Mouse (Mus musculus) forebrain, embryonic 12.5 days (tissue): ENCODE data around the gene Smarcc2. TPM values are rescaled to one million over a fixed set of nuclear protein-coding genes. Genes with fewer than 3 reads are reported as not detected.
A peak's percentile ranks its signal among the peaks of the same experiment; 100 is the strongest.

Experiments
- ATAC-seq: fragments of 200-750 bp; cut with Nextera tagmentation; 2 replicates; pipeline ENCODE4 v1.8.0; 2017; ENCODE audit warnings: moderate TSS enrichment; ENCODE audit not compliant: low FRiP score
- H3K27ac ChIP-seq: fragments of 300-500 bp; sonication (generic); 2 replicates; pipeline ENCODE4 v1.5.1; 2016; ENCODE audit warnings: mild to moderate bottlenecking
- H3K27me3 ChIP-seq: fragments of 300-500 bp; sonication (generic); 2 replicates; pipeline ENCODE4 v1.6.1; 2016; ENCODE audit warnings: mild to moderate bottlenecking
- H3K36me3 ChIP-seq: fragments of 300-500 bp; sonication (generic); replicated peaks from 2 replicates; pipeline ENCODE4 v1.6.1; 2016; ENCODE audit warnings: mild to moderate bottlenecking
- H3K4me1 ChIP-seq: fragments of 300-500 bp; sonication (generic); 2 replicates; pipeline ENCODE4 v1.6.1; 2016
- H3K4me2 ChIP-seq: fragments of 300-500 bp; sonication (generic); 2 replicates; pipeline ENCODE4 v1.6.1; 2016; ENCODE audit warnings: mild to moderate bottlenecking, moderate library complexity
- H3K4me3 ChIP-seq: fragments of 300-500 bp; sonication (generic); replicated peaks from 2 replicates; pipeline ENCODE4 v1.5.1; 2016; ENCODE audit warnings: mild to moderate bottlenecking
- H3K9ac ChIP-seq: fragments of 300-500 bp; sonication (generic); 2 replicates; pipeline ENCODE4 v1.6.1; 2016; ENCODE audit warnings: mild to moderate bottlenecking
- H3K9me3 ChIP-seq: fragments of 300-500 bp; sonication (generic); 2 replicates; pipeline ENCODE4 v1.6.1; 2016
- WGBS: fragments of 180-500 bp; shearing (Covaris S2); methylation state at CpG from one replicate; pipeline ENCODE4 v1.1.7; 2016; 5-methylcytosine and 5-hydroxymethylcytosine counted together
- microRNA-seq: library from miRNA; unstranded; fragments of <30 nt; microRNA quantifications from one replicate; pipeline ENCODE4, GENCODE M21; 2017
- polyA plus RNA-seq: library from polyadenylated mRNA; unstranded; fragments of >200 nt; fragmentation: Nextera tagmentation; extraction: Ambion mirVana; gene quantifications from 2 replicates; pipeline ENCODE4 v1.2.1, GENCODE M21; 2016

Gene Smarcc2
- polyA plus RNA-seq, 1 experiment from 2014 or later, result 189 TPM

DNA sequence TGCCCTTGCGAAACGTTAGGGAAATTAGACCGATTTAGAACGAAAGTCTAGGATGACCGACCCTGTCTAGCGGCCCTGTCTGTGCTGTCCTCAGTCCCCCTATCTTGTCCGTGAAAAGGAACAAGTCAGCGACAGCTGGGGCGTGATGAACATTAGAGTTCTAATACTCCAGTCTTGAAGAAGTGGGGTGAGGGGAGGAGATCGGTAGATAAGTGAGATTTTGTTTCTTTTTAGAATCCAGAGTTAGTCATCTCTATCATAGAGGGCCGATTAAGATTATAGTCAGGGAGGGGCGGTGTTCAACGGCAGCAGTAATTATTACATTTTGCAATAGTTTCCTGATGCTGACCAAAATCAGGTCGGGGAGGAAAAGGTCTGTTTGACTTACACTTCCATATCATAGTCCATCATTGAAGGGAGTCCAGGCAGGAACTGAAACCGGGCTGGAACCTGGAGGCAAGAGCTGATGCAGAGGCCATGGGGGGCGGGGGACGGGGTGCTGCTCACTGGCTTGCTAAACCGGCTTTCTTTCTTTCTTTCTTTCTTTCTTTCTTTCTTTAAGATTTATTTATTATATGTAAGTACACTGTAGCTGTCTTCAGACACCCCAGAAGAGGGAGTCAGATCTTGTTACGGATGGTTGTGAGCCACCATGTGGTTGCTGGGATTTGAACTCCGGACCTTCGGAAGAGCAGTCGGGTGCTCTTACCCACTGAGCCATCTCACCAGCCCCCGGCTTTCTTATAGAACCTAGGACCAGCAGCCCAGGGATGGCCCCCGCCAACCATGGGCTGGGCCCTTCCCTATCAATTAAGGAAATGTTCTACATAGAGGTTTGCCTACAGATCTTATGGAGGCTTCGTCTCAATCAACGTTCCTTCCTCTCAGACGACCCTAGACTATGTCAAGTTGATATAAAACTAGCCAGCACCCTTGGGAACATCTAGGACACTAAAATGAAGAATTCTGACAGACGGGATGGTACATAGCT lies 67.6 kb downstream of the Smarcc2 start:
- peak overlapping the region; percentile 66 for H3K4me3 ChIP-seq
- no peak for ATAC-seq
- no peak overlapping the region for H3K27ac ChIP-seq
- WGBS, result 31% methylated on average over 28 of the region's 28 CpGs
- peak overlapping the region; percentile 100 for H3K4me2 ChIP-seq
- H3K9me3 ChIP-seq, result no peaks in the 10 kb centered on the region
- H3K27me3 ChIP-seq, result peaks cover 68% of the 10 kb centered on the region
- no peaks in the 10 kb centered on the region for H3K36me3 ChIP-seq
- H3K4me1 ChIP-seq, result peaks cover 25% of the 10 kb centered on the region
- H3K9ac ChIP-seq, result peak overlapping the region; percentile 22; the same call in 1 of the 2 replicates

DNA sequence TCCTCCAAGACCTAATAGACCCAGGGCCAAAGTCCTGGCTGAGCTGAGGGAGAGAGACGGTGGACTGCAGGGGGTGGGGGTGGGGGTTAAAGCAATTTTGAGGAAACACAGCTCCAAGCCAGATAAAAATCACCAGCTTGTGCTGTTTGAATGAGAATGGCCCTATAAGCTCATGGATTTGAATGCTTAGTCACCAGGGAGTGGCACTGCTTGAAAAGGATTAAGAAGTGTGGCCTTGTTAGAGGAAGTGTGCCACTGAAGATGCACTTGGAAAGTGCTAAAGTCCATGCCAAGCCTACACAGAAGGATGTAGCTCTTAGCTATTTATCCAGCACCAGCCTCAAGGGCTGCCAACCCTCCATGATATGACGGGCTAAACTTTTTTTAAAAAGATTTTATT lies 76.2 kb downstream of the Smarcc2 start:
- WGBS, result 80% methylated on average over 2 of the region's 2 CpGs
- Histone ChIP-seq H3K4me2 (no peak overlapping the region), H3K4me1 (no peaks in the 10 kb centered on the region), H3K27ac (no peak overlapping the region), H3K9me3 (no peaks in the 10 kb centered on the region), H3K36me3 (no peaks in the 10 kb centered on the region), H3K27me3 (peaks cover 8% of the 10 kb centered on the region; the same call in 1 of the 2 replicates), H3K9ac (no peak overlapping the region), H3K4me3 (no peak overlapping the region)
- ATAC-seq, result no peak

DNA sequence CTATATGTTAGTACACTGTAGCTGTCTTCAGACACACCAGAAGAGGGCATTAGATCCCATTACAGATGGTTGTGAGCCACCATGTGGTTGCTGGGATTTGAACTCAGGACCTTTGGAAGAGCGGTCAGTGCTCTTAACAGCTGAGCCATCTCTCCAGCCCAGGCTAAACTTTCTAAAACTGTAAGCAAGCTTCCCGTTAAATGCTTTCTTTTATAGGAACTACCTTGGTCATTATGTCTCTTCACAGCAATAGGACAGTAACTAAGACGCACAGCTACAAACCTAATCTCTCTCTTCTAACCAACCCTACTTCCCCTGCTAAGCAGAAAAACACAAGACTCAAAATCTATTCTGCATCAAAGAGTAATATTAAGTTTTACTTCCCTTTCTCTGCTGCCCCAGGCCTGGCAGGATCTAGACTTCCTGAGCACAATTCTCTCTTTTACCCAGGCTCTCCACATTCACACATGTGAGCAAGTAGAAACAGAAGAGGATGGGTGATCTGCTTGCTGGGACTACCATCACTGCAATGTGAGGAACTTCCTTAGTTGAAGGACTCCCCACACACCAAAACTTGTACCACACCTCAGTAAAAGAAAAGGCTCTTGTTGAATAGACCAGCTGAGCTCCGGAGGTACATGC lies 76.7 kb downstream of the Smarcc2 start:
- Histone ChIP-seq H3K9ac (no peak overlapping the region), H3K4me3 (no peak overlapping the region), H3K9me3 (no peaks in the 10 kb centered on the region), H3K27me3 (peaks cover 7% of the 10 kb centered on the region; the same call in 1 of the 2 replicates), H3K4me2 (peak overlapping the region; percentile 34), H3K36me3 (no peaks in the 10 kb centered on the region), H3K27ac (no peak overlapping the region), H3K4me1 (no peaks in the 10 kb centered on the region)
- no peak for ATAC-seq
- 75% methylated on average over 4 of the region's 4 CpGs for WGBS

DNA sequence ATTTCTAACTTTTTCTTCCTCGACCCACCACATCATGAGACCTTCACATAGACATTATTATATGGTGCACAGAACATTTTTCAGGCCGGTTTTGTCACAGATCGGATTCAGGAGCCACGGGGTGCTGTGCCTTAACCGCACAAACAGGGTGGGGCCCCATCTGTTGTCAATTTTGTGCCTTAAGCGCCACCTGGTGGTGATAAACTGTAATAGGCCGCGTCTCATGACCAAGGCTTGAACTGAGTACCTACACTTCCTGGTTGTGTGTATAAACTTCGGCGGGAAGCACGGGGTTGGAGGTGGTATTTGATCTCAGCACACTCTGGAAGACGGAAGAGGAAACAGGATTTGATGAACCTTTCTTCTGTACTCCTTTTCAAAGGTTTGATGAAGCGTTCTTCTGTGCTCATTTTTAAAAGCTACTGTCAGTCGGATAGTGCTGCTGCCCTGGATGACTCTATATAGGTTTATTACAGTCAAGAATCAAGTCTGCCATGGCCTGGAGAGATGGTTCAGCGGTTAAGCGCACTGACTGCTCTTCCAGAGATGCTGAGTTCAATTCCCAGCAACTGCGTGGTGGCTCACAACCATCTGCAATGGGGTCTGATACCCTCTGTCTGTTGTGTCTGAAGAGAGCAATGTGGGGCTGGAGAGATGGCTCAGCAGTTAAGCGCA lies 77.4 kb downstream of the Smarcc2 start:
- Histone ChIP-seq H3K36me3 (peaks cover 6% of the 10 kb centered on the region), H3K4me2 (peak overlapping the region; percentile 34), H3K4me3 (no peak overlapping the region), H3K27me3 (peaks cover under 1% of the 10 kb centered on the region; the same call in 1 of the 2 replicates), H3K9me3 (no peaks in the 10 kb centered on the region), H3K9ac (no peak overlapping the region), H3K27ac (no peak overlapping the region), H3K4me1 (no peaks in the 10 kb centered on the region)
- ATAC-seq, result peak; percentile 88
- 18% methylated on average over 18 of the region's 18 CpGs for WGBS

DNA sequence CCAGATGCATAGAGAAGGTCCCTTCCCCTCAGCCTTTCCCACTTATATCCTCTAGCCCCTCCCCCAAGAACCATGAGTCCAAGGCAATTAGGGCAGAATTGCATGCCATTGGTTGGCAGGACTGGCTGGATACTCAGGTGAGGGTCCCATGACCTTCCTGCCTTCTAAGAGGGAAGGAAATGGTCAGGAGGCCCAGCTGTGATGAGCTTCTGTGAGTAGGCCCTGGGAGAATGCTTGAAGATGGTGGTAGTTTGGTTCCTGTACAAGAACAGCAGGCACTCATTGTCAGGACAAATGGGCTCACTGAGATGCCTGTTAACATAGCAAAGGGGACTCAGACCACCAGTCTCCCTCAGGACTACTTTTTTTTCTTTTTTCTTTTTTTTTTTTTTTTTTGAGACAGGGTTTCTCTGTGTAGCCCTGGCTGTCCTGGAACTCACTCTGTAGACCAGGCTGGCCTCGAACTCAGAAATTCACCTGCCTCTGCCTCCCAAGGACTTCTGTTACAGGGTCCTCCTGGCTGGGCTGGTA lies 79.4 kb downstream of the Smarcc2 start:
- peaks cover 23% of the 10 kb centered on the region for H3K36me3 ChIP-seq
- H3K27me3 ChIP-seq, result no peaks in the 10 kb centered on the region
- no peak overlapping the region for H3K9ac ChIP-seq
- H3K9me3 ChIP-seq, result no peaks in the 10 kb centered on the region
- WGBS, result 94% methylated on average over 1 of the region's 1 CpGs
- H3K4me3 ChIP-seq, result no peak overlapping the region
- H3K27ac ChIP-seq, result no peak overlapping the region
- H3K4me2 ChIP-seq, result no peak overlapping the region
- ATAC-seq, result no peak
- H3K4me1 ChIP-seq, result 0 out of 2 replicates have a peak, but pooled peaks cover 4% of the 10 kb centered on the region

Small RNA genes lying within 50 kb of the gene (microRNA-seq; reads per million reads assigned to microRNA genes)
- gene Mir6916, result not detected
- not detected for gene Mir8105

Other genes with a start within 250 kb of the Smarcc2 start
- 21.1 and 21.8 TPM in 2 replicates for gene Spryd4, start 247.4 kb upstream of the Smarcc2 start, polyA plus RNA-seq
- 0.18 and 0.42 TPM in 2 replicates for gene Mip, start 233.4 kb upstream of the Smarcc2 start, polyA plus RNA-seq
- gene Timeless, start 227.2 kb upstream of the Smarcc2 start, polyA plus RNA-seq, result 74.7 and 77.3 TPM in 2 replicates
- 0.54 and 0.87 TPM in 2 replicates for gene Apon, start 205.2 kb upstream of the Smarcc2 start, polyA plus RNA-seq
- not detected in 2 replicates for gene Apof, start 190.6 kb upstream of the Smarcc2 start, polyA plus RNA-seq
- gene Stat2, start 188.7 kb upstream of the Smarcc2 start, polyA plus RNA-seq, result 18.5 and 18.7 TPM in 2 replicates
- gene Il23a, start 160.5 kb upstream of the Smarcc2 start, polyA plus RNA-seq, result not detected in 2 replicates
- 40.2 and 42.2 TPM in 2 replicates for gene Pan2, start 155.9 kb upstream of the Smarcc2 start, polyA plus RNA-seq
- gene Cnpy2, start 136.8 kb upstream of the Smarcc2 start, polyA plus RNA-seq, result 200 and 212 TPM in 2 replicates
- 221 and 235 TPM in 2 replicates for gene Cs, start 121.5 kb upstream of the Smarcc2 start, polyA plus RNA-seq
- gene Coq10a, start 90.3 kb upstream of the Smarcc2 start, polyA plus RNA-seq, result 24.2 and 25.5 TPM in 2 replicates
- 11.3 and 13.9 TPM in 2 replicates for gene Ankrd52, start 82.1 kb upstream of the Smarcc2 start, polyA plus RNA-seq
- not detected in 2 replicates for gene Slc39a5, start 58.0 kb upstream of the Smarcc2 start, polyA plus RNA-seq
- gene Nabp2, start 47.8 kb upstream of the Smarcc2 start, polyA plus RNA-seq, result 141 and 155 TPM in 2 replicates
- gene Rnf41, start 47.6 kb upstream of the Smarcc2 start, polyA plus RNA-seq, result 61.9 and 62.0 TPM in 2 replicates
- 660 and 684 TPM in 2 replicates for gene Myl6, start 34.9 kb downstream of the Smarcc2 start, polyA plus RNA-seq
- gene Myl6b, start 39.4 kb downstream of the Smarcc2 start, polyA plus RNA-seq, result 2.4 and 2.7 TPM in 2 replicates
- gene Esyt1, start 66.6 kb downstream of the Smarcc2 start, polyA plus RNA-seq, result 11.2 and 13.8 TPM in 2 replicates
- 19.9 and 20.5 TPM in 2 replicates for gene Zc3h10, start 88.5 kb downstream of the Smarcc2 start, polyA plus RNA-seq
- gene Rpl41, start 90.1 kb downstream of the Smarcc2 start, polyA plus RNA-seq, result 2,598 and 2,922 TPM in 2 replicates
- 196 and 203 TPM in 2 replicates for gene Pa2g4, start 106.7 kb downstream of the Smarcc2 start, polyA plus RNA-seq
- gene Erbb3, start 130.4 kb downstream of the Smarcc2 start, polyA plus RNA-seq, result 2.0 TPM in 2 replicates
- 484 and 501 TPM in 2 replicates for gene Rps26, start 167.5 kb downstream of the Smarcc2 start, polyA plus RNA-seq
- gene Ikzf4, start 186.7 kb downstream of the Smarcc2 start, polyA plus RNA-seq, result 6.8 and 7.7 TPM in 2 replicates
- 10.4 and 10.7 TPM in 2 replicates for gene Suox, start 214.8 kb downstream of the Smarcc2 start, polyA plus RNA-seq
- 90.9 and 98.8 TPM in 2 replicates for gene Rab5b, start 237.0 kb downstream of the Smarcc2 start, polyA plus RNA-seq
- gene Pmel, start 244.9 kb downstream of the Smarcc2 start, polyA plus RNA-seq, result 0.88 and 4.4 TPM in 2 replicates
- gene Cdk2, start 245.8 kb downstream of the Smarcc2 start, polyA plus RNA-seq, result 95.2 and 104 TPM in 2 replicates